Mouse (Mus musculus) myocyte (in vitro differentiated cells): ENCODE data around the gene Card9. TPM values are rescaled to one million over a fixed set of nuclear protein-coding genes. Genes with fewer than 3 reads are reported as not detected.
A peak's percentile ranks its signal among the peaks of the same experiment; 100 is the strongest.

Source experiments
- H3K27me3 ChIP-seq: one replicate; pipeline ENCODE4 v1.6.1; 2011; ENCODE audit not compliant: control insufficient read depth, insufficient read depth, insufficient read length
- H3K36me3 ChIP-seq: one replicate; pipeline ENCODE4 v1.6.1; 2011; ENCODE audit not compliant: control insufficient read depth, insufficient read depth
- H3K4me2 ChIP-seq: one replicate; pipeline ENCODE4 v1.6.1; 2011; ENCODE audit warnings: low read depth, control low read depth
- H3K4me3 ChIP-seq: one replicate; pipeline ENCODE4 v1.5.1; 2011; ENCODE audit warnings: mild to moderate bottlenecking, control low read depth, moderate library complexity
- H3K79me2 ChIP-seq: one replicate; pipeline ENCODE4 v1.6.1; 2011; ENCODE audit not compliant: control insufficient read depth, insufficient read depth
- H3ac ChIP-seq: one replicate; pipeline ENCODE4 v1.6.1; 2011; ENCODE audit not compliant: control insufficient read depth, insufficient read length
- CEBPB ChIP-seq: IDR thresholded peaks from 2 replicates; pipeline ENCODE4 v1.6.1; 2011; ENCODE audit warnings: mild to moderate bottlenecking, moderate library complexity; ENCODE audit not compliant: poor library complexity, insufficient read depth, severe bottlenecking
- E2F4 ChIP-seq: IDR thresholded peaks from one replicate; pipeline ENCODE4 v1.6.1; 2011; ENCODE audit warnings: mild to moderate bottlenecking, control low read depth, moderate library complexity; ENCODE audit not compliant: insufficient read depth
- MAX ChIP-seq: IDR thresholded peaks from one replicate; pipeline ENCODE4 v1.6.1; 2011; ENCODE audit warnings: low read depth, mild to moderate bottlenecking, control low read depth
- MYOD1 ChIP-seq, 3 experiments: IDR thresholded peaks; one replicate each; pipeline ENCODE4 v1.6.1; 2011; ENCODE audit warnings: control low read depth in 2 of 3, low read depth in 2 of 3, mild to moderate bottlenecking in 2 of 3, moderate library complexity in 1 of 3; ENCODE audit not compliant: insufficient read length in 2 of 3, control insufficient read depth in 1 of 3
- MYOG ChIP-seq, 3 experiments: IDR thresholded peaks; one replicate each; pipeline ENCODE4 v1.6.1; 2011; ENCODE audit warnings: control low read depth in 2 of 3, low read depth in 2 of 3, mild to moderate bottlenecking in 2 of 3; ENCODE audit not compliant: insufficient read length in 2 of 3, control insufficient read depth in 1 of 3, insufficient read depth in 1 of 3
- POLR2A ChIP-seq: IDR thresholded peaks from one replicate; pipeline ENCODE4 v1.6.1; 2011; ENCODE audit warnings: low read depth, mild to moderate bottlenecking, control low read depth, moderate library complexity; ENCODE audit not compliant: insufficient read length
- POLR2AphosphoS2 ChIP-seq: IDR thresholded peaks from one replicate; pipeline ENCODE4 v1.6.1; 2011; ENCODE audit warnings: low read depth, control low read depth; ENCODE audit not compliant: insufficient read length
- REST ChIP-seq: IDR thresholded peaks from one replicate; pipeline ENCODE4 v1.6.1; 2011; ENCODE audit warnings: mild to moderate bottlenecking, control low read depth, moderate library complexity; ENCODE audit not compliant: insufficient read depth, insufficient read length
- SRF ChIP-seq: IDR thresholded peaks from one replicate; pipeline ENCODE4 v1.6.1; 2011; ENCODE audit warnings: low read depth; ENCODE audit not compliant: control insufficient read depth, insufficient read length
- TCF12 ChIP-seq: IDR thresholded peaks from one replicate; pipeline ENCODE4 v1.6.1; 2011; ENCODE audit warnings: mild to moderate bottlenecking, control low read depth; ENCODE audit not compliant: poor library complexity, insufficient read depth, severe bottlenecking
- TCF3 ChIP-seq: IDR thresholded peaks from one replicate; pipeline ENCODE4 v1.6.1; 2011; ENCODE audit warnings: low read depth, control low read depth; ENCODE audit not compliant: insufficient read length
- USF1 ChIP-seq: IDR thresholded peaks from one replicate; pipeline ENCODE4 v1.6.1; 2011; ENCODE audit warnings: low read depth, mild to moderate bottlenecking, control low read depth, moderate library complexity
- polyA plus RNA-seq: library from polyadenylated mRNA; unstranded; fragments of >200 nt; fragmentation: generic; extraction: Trizol; gene quantifications from one replicate; pipeline ENCODE4 v1.2.1, GENCODE M21; 2012; ENCODE audit warnings: missing spikeins

The Card9 gene
- polyA plus RNA-seq, 1 experiment: 0.84 TPM

- TF ChIP-seq MAX (no peak), POLR2AphosphoS2 (no peak), E2F4 (no peak), USF1 (no peak), SRF (no peak), MYOG (IDR thresholded peaks at IDR 0.05; ENCODE audit: control insufficient read depth in 1 of 3, insufficient read depth in 1 of 3, insufficient read length in 2 of 3, low read depth in 2 of 3) (no peak), TCF12 (no peak), MYOD1 (IDR thresholded peaks at IDR 0.05; ENCODE audit: control insufficient read depth in 1 of 3, insufficient read length in 2 of 3, low read depth in 2 of 3) (no peak), POLR2A (no peak), TCF3 (no peak), REST (no peak), CEBPB (no peak)
- Histone ChIP-seq H3ac (no peak overlapping the region), H3K79me2 (no peaks in the 10 kb centered on the region), H3K4me2 (no peak overlapping the region), H3K27me3 (no peaks in the 10 kb centered on the region), H3K4me3 (no peak overlapping the region), H3K36me3 (peaks cover 2% of the 10 kb centered on the region)
These were observed 17.9 kb downstream of the Card9 start for GRCm38 (mm10) chr2:26342609-26343490.

DNA sequence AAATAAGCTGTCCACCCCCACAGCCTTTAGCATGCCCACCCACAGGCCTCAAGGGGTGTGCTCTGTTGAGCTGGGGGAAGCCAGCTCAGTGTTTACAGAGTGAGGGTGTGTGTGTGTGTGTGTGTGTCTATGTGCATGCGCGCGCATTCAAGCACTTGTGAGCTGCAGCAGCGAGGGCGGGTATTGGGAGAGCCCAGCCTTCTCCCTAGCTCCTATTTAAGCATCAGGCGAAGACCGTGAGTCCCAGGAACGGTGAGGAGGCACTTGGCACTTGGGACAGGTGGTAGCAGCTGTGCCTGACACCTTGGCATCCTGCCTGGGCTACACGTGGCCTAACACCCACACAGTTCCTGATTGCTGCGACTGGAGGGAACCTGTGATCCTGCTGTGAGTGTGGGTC is 18.7 kb downstream of the Card9 start:
- H3K4me3 ChIP-seq: no peak overlapping the region
- no peaks in the 10 kb centered on the region for H3K27me3 ChIP-seq
- H3K79me2 ChIP-seq: no peaks in the 10 kb centered on the region
- H3ac ChIP-seq: no peak overlapping the region
- peak overlapping the region; percentile 38 for H3K4me2 ChIP-seq
- TF ChIP-seq CEBPB (no peak), MYOD1 (IDR thresholded peaks at IDR 0.05; ENCODE audit: control insufficient read depth in 1 of 3, insufficient read length in 2 of 3, low read depth in 2 of 3) (peak; percentile 32 to 99 (median 96)), TCF12 (peak; percentile 22), MAX (no peak), MYOG (IDR thresholded peaks at IDR 0.05; ENCODE audit: control insufficient read depth in 1 of 3, insufficient read depth in 1 of 3, insufficient read length in 2 of 3, low read depth in 2 of 3) (peak; percentile 61 to 96 (median 94)), TCF3 (peak; percentile 88), USF1 (peak; percentile 41)
- H3K36me3 ChIP-seq: no peaks in the 10 kb centered on the region

DNA sequence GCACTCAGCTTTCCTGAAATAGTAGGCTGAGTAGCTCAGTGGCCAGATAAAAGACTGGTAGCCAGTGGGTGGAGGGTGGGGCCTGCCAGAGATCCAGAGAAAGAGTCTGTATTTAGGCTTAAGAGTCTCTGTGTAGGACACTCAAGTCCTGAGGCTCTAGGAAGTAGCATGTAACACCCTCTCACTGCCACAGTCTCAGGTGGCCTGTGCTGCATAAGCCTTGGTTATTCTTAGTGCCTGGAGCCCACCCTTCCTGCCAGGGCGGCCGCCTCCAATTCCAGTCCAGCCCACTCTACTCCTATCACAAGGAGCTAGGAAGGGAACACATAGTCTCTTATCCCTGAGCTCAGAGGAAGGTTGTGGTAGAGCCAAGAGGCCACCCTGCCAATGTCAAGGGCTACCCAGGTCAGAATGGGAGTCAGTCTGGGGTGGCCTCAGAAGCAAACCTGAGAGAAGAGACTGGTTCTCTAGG is 19.2 kb downstream of the Card9 start:
- H3K79me2 ChIP-seq: no peaks in the 10 kb centered on the region
- H3ac ChIP-seq: no peak overlapping the region
- no peak overlapping the region for H3K4me3 ChIP-seq
- no peaks in the 10 kb centered on the region for H3K27me3 ChIP-seq
- peak overlapping the region; percentile 38 for H3K4me2 ChIP-seq
- no peaks in the 10 kb centered on the region for H3K36me3 ChIP-seq
- TF ChIP-seq POLR2AphosphoS2 (no peak), MAX (no peak), E2F4 (no peak), REST (no peak), CEBPB (no peak), TCF3 (no peak), SRF (no peak), USF1 (no peak), POLR2A (no peak)

DNA sequence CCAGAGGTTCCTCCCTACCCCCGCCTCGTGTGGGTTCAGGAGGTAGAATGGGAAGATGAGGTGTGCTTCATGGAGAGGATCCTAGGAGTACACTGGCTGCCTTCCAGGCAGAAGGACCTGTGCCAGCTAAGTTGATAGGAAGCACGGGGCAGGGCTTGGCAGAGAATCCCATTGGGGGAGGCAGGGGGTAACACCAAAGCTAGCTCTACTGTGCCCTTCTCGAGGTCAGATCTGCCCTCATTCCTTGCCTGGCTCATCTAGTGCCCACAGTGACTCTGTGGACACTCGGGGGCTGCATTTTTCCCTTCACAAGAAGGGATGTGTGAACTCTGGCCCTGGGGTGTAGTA is 21.5 kb downstream of the Card9 start:
- TF ChIP-seq TCF12: no peak
- TF ChIP-seq TCF3: no peak
- no peak for TF ChIP-seq E2F4
- no peak for TF ChIP-seq MYOG (IDR thresholded peaks at IDR 0.05; ENCODE audit: control insufficient read depth in 1 of 3, insufficient read depth in 1 of 3, insufficient read length in 2 of 3, low read depth in 2 of 3)
- no peak for TF ChIP-seq MYOD1 (IDR thresholded peaks at IDR 0.05; ENCODE audit: control insufficient read depth in 1 of 3, insufficient read length in 2 of 3, low read depth in 2 of 3)
- TF ChIP-seq CEBPB: no peak
- TF ChIP-seq REST: no peak
- no peak for TF ChIP-seq POLR2A
- no peak for TF ChIP-seq SRF
- no peak for TF ChIP-seq MAX
- TF ChIP-seq POLR2AphosphoS2: no peak
- no peak for TF ChIP-seq USF1
- Histone ChIP-seq H3K36me3 (no peaks in the 10 kb centered on the region), H3ac (no peak overlapping the region), H3K4me2 (no peak overlapping the region), H3K27me3 (no peaks in the 10 kb centered on the region), H3K79me2 (no peaks in the 10 kb centered on the region), H3K4me3 (no peak overlapping the region)
